Mouse (Mus musculus): ENCODE results near the gene Ubap2.

Gene Ubap2

DNA sequence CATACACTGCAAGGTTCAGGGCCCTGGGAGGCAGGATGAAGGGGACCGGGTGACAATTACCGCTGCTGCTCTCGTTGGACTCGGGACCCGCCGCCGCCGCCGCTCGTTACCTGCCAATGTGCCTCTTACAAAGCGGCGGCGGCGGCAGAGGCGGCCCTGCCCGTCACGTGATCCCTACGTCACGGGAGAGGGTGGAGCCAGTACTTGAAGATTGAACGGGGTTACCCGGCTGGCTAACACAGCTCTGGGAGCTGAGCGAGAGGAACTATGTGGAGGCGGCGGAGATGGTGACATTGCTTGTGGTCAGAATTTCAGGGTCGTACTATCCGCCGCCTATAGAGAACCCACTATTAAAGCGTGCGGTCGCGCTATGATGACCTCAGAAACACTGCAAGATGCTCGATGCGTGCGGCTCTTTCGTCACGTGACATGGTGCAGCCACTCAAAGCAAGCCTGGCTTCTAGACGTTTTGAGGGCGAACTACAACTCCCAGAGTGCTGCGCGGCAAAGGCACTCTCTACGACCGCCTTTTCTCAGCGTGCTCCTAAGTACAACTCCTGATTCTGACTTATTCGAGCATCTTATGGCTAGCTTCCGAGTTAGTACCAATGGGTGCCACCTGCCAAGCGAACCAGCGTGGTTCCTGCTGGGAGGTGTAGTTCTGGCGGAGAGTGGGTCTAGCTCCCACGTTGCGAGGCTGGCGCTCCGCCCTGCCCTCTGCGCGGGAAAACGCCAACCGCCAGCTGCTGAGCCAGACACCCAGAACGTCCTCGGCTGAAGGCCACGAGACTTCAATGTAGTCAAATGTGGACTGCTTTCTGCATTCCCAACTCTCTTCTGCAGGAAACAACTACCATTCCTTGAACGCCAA, at the start of gene Ubap2:
TSS of gene Ubap2 (minus strand) at position 165 of the 871 bp plus-strand sequence.
- DNase-seq (ENCODE audit: low spot score): peak; percentile 92

DNA sequence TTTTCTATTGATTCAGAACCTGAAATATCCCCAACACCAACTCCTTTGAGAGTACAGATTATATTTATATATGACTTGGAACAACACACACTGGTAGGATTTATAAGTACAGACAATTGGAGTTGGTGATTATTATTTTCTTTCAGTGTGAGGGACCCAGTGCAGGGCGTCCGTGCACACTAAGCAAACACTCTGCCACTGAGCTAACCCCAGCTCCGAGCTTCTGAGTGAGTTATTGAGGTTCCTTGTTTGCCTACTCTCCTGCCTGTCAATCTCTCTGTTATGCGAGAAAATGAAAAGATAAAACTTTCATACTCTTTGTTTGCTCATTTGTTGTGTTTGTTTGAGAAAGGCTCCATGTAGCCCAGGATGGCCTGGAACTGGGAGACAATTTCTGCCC, 46.0 kb upstream of the Ubap2 start:
- no peak for DNase-seq (ENCODE audit: low spot score)

DNA sequence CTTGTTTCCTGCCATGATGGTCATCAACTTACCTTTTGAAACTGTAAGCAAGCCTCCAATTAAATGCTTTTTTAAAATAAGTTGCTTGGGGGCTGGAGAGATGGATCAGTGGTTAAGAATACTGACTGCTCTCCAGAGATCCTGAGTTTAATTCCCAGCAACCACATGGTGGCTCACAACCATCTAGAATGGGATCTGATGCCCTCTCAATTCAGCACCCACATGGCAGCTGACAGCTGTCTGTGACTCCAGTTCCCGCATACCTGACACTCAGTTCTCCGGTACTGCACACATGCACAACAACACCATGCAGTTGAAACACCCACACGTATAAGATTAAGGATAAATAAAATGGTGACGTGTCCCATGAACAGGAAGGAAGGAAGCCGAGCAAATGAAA, 43.3 kb upstream of the Ubap2 start:
- no peak for DNase-seq (ENCODE audit: low spot score)

DNA sequence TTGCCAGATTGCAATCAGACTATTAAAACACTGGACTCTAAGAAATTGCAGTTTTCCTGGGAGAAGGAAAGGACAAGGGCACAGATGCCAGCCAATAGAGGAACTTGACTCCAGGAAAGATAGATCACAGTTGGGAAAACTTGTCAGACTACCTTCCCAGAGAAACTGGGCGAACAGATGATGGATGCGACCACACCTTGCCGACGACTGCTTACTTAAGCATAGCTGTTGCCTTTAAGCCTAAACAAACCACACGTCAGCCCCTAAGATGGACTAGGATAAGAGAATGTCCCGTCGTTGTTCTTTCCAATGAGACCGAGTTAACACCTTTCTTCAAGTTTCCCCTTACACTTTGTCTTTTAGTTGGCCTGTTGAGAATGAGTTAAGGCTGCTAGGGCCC, 40.2 kb upstream of the Ubap2 start:
- DNase-seq (ENCODE audit: low spot score): no peak

DNA sequence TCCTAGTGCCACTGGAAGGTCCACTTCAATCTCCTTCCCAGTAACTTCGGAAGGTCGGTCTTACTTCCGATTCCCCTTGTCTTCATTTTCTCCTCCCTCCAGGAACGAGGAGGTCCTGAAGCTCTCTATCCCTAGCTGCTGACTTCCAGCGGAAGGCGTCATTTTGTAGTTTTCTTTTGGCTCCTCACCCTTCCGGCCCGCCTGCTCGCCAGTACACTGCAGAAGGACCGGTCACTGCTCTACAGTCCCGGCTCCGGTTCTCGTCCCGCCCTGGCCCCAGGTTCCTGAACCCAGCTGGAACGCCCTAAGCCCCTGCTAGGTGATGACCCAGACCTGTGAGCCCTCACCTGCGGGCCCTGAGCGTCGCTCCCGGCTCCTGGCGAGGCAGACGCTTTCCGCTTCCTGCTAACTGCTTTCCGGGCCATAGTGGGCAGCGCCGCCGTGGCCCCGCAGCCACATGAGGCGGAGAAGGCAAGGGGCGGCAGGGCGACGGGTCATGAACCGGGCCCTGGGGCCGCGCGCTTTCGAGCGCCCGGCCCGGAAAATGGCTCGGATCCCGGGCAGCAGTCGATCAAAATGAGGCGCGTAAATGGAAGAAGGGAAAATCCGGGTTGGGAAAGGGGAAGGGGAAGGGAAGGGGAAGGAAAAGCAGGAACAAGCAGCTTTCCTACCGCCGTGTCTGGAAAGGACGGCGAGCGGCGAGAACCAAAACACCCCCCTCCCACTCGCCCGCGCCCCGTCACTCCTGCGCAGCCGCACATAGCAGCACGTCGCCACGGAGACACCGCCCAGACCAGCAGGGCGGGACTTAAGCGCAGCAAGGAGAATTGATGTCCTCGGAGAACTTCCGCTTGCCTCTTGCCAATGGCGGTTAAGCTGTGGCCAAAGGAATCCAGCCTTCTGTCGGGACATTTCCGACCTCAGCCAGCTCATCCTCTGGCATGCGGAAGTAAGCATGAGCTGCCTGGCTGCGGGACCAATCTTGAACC, 39.5 kb upstream of the Ubap2 start, which contains the start of gene Dcaf12:
TSS of gene Dcaf12 (minus strand) at position 749 of the 989 bp plus-strand sequence.
- DNase-seq (ENCODE audit: low spot score): peak; percentile 95

DNA sequence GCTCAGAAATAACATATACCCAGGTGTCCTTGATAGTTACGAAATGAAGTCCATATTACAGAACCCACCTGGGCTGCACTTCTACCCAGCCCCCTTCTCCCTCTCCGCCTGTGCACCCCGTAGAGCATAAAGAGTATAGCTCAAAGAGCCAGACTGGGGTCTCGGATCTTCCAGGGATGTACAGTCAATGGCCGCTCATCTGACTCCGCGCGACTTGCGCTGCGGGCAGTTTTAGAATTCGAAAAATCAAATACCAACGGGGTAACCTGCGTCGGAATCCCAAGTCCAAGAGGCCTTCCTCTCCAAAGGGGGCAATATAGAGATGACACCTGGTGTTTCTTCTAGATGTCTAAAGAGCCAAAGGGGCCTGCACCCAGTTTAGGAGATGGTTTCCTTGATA, 38.8 kb upstream of the Ubap2 start:
- no peak for DNase-seq (ENCODE audit: low spot score)

DNA sequence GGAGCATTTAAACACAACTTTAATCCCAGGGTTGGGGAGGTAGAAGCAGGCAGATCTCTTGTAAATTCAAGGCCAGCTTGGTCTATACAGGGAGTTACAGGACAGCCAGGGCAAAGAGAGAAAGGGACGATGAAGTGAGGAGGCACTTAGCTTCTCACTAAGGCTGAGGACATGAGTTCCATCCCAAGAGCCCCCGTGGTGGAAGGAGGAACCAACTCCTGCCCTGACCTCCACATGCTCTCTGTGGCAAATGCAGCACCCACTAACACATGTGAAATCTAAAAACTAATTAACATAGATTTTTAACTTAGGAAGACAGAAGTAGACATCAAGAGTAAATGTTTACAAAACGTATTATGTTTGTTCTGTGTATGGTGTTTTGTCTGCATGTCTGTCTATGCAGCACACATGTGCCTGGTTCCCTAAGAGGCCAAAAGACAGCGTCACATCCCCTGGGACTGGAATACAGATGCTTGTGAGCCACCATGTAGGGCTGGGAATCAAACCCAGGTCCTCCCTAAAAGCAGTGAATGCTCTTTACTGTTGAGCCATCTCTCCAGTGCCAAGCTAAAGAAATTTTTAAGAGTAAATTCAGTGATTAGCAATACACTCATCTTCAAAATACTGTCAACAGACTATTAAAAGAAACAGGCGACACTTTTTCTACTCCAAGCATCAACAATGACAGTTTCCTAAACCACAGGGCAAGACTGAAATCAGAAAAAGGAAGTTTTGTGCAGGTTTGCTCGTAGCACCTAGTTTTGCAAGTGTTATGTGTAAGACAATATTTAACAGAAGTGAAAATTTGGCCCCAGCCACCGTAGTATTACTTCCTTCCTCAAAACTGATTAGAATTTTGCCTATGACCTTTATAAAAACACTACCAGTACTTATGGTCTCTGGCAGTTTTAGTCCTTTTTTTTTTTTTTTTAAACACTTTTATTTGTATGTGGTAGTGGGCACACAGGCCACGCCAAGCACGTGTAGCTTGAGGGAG, 35.9 kb upstream of the Ubap2 start:
- DNase-seq (ENCODE audit: low spot score): no peak

DNA sequence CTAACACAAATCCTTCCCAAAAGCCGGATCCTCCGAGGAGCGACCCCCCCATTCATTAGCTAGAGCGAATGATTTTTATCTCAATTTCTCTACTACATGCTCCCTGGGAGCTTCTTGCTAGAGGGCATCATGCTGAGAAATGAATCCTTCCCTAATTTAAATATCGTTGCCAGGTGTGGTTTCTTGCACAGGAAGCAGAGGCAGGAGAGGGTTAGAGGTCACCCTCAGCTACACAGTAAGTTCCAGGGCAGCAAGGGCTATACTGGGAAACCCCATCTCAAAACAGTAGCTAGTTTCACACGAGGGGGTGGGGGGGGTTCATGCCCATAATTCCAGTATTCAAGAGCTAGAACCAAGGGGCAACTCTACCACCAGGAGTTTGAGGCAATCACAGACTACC, 32.5 kb upstream of the Ubap2 start:
- DNase-seq (ENCODE audit: low spot score): no peak

DNA sequence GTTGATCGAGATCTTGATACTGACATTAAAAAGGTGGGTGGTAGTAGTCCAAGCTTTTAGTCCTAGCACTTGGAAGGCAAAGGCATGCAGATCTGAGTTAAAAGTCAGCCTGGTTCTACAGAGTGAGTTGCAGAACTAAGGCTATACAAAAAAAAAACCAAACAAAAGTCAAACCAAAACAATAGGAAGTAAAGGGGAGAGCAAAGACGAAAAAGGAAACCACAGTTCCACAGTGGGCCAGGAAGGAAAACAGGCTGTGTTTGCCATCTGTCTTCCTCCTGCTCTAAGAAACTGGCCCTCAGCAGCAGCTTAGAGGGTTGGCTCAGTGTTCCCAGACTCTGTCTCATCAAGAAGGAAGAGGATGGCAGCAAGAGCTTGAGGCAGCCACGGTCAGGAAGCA, 29.4 kb upstream of the Ubap2 start:
- no peak for DNase-seq (ENCODE audit: low spot score)

DNA sequence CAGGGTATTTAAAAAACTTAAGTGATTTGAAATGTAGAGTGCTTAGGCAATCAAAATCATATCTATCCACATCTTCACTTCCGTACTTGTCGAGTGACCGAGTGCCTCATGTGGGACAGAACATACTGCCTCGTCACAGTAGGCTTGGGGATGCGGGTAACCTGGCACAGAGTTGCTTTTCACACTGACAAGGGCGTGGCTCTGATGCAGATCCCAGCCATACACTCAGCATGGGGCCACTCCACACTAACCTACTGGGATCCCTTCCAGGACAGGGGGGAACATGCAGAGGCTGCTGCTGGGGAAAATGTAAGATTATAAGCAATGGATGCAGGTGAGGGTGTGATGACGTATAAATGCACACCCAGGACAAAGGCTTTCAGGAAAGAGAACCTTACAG, 28.7 kb upstream of the Ubap2 start:
- no peak for DNase-seq (ENCODE audit: low spot score)

DNA sequence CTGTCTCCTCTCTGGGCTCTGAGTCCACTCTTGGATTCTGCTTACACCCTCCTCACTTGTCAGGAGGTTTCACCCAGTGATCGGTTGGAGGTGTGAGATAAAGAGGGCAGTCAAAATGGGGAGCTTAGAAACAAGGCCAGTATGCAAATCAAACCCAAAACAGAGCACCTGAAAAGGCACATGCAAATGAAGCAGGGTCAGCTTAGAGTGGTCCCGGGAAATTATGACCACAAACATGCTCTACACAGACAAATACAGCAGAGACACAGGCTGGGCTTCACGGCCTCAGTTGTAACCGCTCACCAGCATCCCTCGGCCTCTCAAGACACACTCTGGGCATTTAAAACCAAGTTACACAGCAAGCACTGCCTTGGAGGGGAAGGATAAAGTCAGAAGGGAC, 24.0 kb upstream of the Ubap2 start:
- no peak for DNase-seq (ENCODE audit: low spot score)

DNA sequence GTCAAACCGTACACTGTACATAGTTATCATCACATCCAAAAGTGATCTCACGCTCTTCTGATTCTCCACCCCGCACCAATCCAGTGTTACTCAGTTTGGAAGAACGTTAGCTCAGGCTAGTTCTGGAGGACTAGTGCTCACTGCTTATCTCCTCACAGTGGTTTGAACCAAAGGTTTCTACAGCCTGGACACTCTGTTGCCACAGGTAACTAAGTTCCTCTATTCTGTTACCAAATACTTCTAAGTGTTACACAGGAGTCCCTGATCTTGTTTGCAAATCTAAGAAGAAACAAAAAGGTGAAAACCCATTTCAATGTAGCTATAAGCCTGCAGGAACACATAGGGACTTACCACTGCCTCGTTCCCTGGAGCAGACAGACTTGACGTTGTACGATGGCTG, 21.0 kb upstream of the Ubap2 start:
- DNase-seq (ENCODE audit: low spot score): no peak

DNA sequence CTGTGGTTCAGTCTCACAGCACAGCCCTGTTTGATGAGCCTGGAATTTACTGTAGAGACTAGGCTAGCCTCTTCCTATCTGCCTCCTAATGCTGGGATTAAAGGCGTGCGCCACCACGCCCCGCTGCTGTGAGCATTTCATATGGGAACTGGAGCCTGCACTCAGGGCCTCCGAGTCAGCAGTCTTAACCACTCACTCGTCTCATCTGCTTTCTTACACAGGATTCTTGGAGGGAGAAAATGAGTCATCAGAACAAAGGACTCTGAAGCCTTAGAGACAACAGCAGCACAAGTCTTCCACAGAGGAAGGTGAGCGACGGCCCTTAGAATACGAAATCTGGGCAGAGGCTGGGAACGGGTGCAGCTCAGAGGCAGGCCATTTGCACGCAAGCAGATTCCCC, 20.6 kb upstream of the Ubap2 start:
- DNase-seq (ENCODE audit: low spot score): no peak

DNA sequence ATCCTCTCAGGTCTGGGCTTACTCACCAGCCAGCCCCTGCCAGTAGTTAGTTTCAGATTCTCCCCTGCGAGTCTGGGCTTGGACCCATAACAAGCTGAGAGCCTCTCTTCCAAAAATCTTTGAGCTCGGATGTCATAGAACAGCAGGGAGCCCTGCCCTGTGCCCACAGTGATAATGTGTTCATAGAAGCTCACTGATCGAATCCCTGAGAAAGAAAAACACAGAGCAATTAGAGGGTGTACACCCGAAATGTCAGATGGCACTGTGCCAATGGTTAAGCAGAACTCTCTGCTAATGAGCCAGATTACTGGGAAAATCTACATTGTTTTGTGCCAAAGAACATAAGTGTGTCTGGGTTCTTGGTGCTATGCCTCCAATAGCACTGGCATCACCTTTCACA, 19.0 kb upstream of the Ubap2 start:
- DNase-seq (ENCODE audit: low spot score): no peak

DNA sequence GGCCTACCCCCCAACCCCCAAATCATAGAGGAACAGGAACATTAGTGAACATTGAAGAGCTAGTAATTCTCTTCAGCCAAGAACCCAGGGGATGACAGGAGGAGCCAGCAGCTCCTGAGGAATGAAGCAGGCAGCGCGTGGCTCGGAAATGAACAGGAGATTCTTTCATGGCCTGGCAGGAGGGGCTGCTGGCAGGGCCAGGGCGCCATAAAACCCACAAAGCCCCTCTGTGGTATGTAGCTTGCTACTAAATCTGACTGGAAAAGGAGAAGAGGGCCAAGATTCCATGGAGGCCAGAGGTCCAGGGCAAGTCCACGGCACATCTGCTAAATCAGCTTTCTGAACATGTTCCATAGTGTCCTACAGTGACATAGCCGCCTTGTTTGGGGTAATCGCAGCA, 14.9 kb upstream of the Ubap2 start:
- no peak for DNase-seq (ENCODE audit: low spot score)

DNA sequence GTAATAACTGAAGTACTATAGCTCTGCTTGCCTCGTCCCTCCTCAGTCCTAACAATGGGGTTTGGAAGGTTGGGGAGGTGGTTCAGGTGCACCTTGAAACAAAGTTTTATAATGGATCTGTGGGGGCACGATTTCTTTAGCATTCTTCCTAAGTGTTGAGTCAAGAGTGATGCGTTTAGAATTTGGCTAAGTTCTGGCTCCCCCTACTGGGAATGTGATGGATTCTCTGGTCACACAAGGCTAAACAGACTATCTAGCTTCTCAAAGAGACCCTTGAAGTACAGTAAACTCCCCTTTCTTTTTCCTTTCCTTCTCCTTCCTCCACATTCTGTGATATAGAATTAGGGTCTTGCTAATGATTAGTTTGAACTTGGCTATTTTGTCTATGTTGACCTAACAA, 11.5 kb upstream of the Ubap2 start:
- DNase-seq (ENCODE audit: low spot score): no peak

DNA sequence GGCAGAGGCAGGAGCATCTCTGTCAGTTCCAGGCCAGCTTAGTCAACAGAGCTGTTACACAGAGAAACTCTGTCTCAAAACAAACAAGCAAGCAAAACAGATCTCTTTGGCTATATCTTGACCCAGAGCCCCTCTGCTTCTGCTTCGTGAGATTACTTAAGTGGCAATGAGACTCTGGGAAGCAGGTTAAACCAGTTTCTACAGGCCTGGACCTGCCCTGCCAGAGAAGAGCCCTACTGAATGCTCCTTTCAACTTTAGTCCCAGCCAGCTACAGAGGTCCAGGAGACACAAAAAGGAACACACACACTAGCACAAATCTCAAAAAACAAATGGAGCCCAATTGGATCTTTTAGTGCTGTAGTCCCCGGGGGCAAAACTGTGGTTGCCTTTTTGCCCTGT, 9.1 kb upstream of the Ubap2 start:
- DNase-seq (ENCODE audit: low spot score): no peak

DNA sequence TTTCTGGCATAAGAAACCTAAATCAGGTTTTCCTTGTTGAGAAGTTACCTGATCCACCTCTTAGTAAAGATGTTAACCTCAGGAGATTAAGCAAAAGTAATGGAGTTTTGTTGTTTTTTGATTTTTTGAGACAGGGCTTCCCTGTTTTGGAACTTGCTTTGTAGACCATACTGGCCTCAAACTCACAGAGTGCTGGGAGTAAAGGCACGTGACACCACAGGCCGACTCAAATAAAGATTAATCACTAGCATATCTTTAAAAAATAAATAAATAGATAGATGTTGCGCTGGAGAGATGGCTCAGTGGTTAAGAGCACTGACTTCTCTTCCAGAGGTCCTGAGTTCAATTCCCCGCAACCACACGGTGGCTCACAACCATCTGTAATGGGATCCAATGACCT, 983 bp upstream of the Ubap2 start:
- no peak for DNase-seq (ENCODE audit: low spot score)

DNA sequence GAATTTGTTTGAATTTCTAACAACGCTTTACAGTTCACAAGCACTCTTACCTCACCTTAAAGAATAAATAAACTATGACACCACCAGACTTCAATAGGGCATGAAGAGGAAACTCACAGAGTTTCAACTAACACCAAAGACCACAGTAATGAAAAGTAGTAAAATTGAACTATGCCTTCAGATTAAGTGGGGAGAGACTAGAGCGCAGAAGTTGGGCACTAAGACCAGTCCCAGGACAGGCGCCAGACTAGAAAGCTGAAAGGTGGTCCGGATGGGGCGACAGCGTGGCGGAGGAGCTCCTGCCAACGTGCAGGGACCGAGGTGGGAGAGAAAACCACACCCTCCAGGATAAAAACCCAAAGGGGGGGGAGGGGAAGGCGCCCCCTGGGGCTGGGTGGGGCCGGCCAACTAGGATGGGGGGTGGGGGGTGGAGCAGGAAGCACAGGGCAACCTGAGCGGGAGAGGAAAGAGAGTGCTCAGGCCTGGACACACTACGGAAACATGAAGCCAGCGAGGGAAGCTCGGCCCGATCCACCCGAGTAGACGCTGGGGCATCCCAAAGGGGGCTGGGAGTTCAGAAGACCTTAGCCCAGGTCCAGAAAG, 466 bp downstream of the Ubap2 start:
- DNase-seq (ENCODE audit: low spot score): no peak

DNA sequence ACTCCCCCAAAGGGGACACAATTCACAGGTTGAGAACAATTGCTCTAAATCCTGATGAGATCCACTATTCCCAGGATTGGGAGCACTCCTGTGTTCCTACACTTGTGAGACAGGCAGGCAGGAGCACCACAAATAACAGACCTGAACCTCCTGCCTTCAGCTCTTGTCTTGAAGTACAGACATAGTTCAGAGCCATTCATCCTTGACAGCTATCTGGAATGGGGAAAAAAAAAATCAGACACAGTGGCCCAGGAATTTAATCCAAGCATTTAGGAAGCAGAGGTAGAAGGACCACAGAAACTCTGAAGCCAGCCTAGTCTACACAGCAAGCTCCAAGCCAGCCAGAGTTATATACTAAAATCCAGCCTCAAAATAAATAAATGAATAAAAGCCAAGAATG, 6.8 kb downstream of the Ubap2 start:
- DNase-seq (ENCODE audit: low spot score): no peak

DNA sequence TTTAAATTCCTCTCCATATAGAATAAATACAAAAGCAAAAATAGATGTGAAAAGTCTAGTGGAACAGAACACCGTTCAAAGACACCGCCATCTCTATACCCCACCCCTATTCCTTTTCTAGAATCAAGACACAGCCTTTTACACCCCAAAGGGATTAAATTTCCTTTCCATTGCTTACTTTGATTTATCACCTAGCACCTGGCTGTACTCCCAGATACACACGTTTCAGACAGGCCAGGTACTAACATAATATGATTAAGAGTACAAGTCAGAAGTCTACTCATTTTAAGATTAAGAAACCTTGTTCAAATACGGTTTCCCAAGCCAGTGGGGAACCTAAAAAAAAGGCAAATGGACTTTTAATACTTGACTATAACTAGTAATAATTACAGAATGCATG, 8.6 kb downstream of the Ubap2 start:
- no peak for DNase-seq (ENCODE audit: low spot score)
